22 mouse cellular contexts compared by ENCODE assay signal in the genomic region with DNA sequence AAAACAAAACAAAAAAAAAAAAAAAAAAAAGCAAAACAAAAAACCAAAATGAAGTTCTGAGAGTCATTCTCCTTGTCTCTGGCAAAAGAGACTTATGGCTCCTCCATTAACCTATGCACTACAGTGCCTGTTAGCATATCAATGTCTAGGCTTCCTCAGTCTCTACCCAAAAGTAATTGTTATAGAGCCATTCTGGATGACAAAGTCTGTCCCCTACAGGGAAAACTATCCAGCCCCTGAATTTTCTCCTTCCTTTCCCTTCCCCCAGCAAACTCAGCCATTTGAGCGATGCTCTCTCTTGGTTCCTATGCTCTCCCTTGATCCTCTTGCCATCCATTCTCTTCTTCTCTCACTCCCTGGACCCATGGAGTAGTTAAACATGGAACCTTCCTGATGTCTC.
"Had no signal": no experiment of that assay in that cellular context is flagged by ENCODE, and none has a peak within 500 bp of the region (broad histone marks: within the 10 kb centered on the region; RNA-seq: fewer than 3 reads in every experiment).

No protein-coding gene starts in this region.

- H3K4me1 ChIP-seq: heart, embryonic 13.5 days; heart, embryonic 15.5 days; limb, embryonic 10.5 days; limb, embryonic 12.5 days had no signal

- H3K36me3 ChIP-seq: heart, embryonic 13.5 days; heart, embryonic 15.5 days; hindbrain, embryonic 13.5 days; hindbrain, embryonic 15.5 days; kidney, embryonic 15.5 days; limb, embryonic 10.5 days; limb, embryonic 12.5 days; liver, embryonic 12.5 days had no signal

- H3K27me3 ChIP-seq: heart, embryonic 13.5 days; heart, embryonic 15.5 days; hindbrain, embryonic 13.5 days; hindbrain, embryonic 15.5 days; kidney, embryonic 15.5 days; limb, embryonic 12.5 days; liver, embryonic 12.5 days had no signal

- H3K27ac ChIP-seq: heart, embryonic 13.5 days; heart, embryonic 15.5 days; hindbrain, embryonic 13.5 days; hindbrain, embryonic 15.5 days; hindbrain, postnatal 0 days; kidney, embryonic 15.5 days; kidney, postnatal 0 days; limb, embryonic 10.5 days; limb, embryonic 12.5 days; liver, embryonic 12.5 days; liver, embryonic 14.5 days had no signal

- H3K4me3 ChIP-seq: heart, embryonic 13.5 days; heart, embryonic 15.5 days; hindbrain, embryonic 13.5 days; hindbrain, embryonic 15.5 days; kidney, embryonic 15.5 days; limb, embryonic 10.5 days; limb, embryonic 12.5 days; liver, embryonic 12.5 days had no signal

- DNase-seq: gastrocnemius, postnatal 25 days; heart, adult 18-20 months; heart, postnatal 14 days; heart, postnatal 36 days; kidney, adult 11 months; kidney, adult 2 months; kidney, adult 9 months; kidney, postnatal 14 days; kidney, postnatal 36 days; layer of hippocampus, adult 9-11 months; layer of hippocampus, postnatal 36 days had no signal

- H3K9ac ChIP-seq: heart, embryonic 13.5 days; heart, embryonic 15.5 days; hindbrain, embryonic 13.5 days; hindbrain, embryonic 15.5 days; kidney, embryonic 15.5 days; limb, embryonic 12.5 days; liver, embryonic 12.5 days; liver, embryonic 14.5 days had no signal

- H3K9me3 ChIP-seq: heart, embryonic 13.5 days; heart, embryonic 15.5 days; hindbrain, embryonic 13.5 days; hindbrain, embryonic 15.5 days; kidney, embryonic 15.5 days; limb, embryonic 10.5 days; limb, embryonic 12.5 days; liver, embryonic 12.5 days had no signal
